Mouse (Mus musculus): ENCODE results near the gene Nlrc3. TPM values are rescaled to one million over a fixed set of nuclear protein-coding genes. Genes with fewer than 3 reads are reported as not detected.

Gene Nlrc3
- total and polyA plus RNA-seq, 2 experiments from 2014 or later, result 0.63 to 1.3 TPM

- Histone ChIP-seq H3K4me2 (ENCODE audit: low read depth, low read length) (no peak overlapping the region), H3K27ac (no peak overlapping the region), H3K27me3 (ENCODE audit: insufficient read depth, low read length) (no peaks in the 10 kb centered on the region), H3K4me3 (ENCODE audit: low read length) (no peak overlapping the region), H3K9ac (replicated peaks; ENCODE audit: low read length) (no peak overlapping the region), H3K4me1 (ENCODE audit: insufficient read depth, low read length) (no peaks in the 10 kb centered on the region), H3K36me3 (ENCODE audit: insufficient read depth, low read length) (peaks cover 47% of the 10 kb centered on the region), H3K9me3 (ENCODE audit: low read length) (no peaks in the 10 kb centered on the region)
- WGBS, result 94% methylated on average over 6 of the region's 6 CpGs
- no peak for DNase-seq (ENCODE audit: low spot score)
- TF ChIP-seq CTCF (IDR thresholded peaks at IDR 0.05; ENCODE audit: low read depth), result no peak
- no peak for ATAC-seq
These were observed 42.9 kb downstream of the Nlrc3 start for GRCm38 (mm10) chr16:3933536-3933935.

- ATAC-seq (no peak), DNase-seq (ENCODE audit: low spot score) (no peak)
- Histone ChIP-seq H3K27ac (no peak overlapping the region), H3K36me3 (ENCODE audit: insufficient read depth, low read length) (peaks cover 28% of the 10 kb centered on the region), H3K4me1 (ENCODE audit: insufficient read depth, low read length) (no peaks in the 10 kb centered on the region), H3K9ac (replicated peaks; ENCODE audit: low read length) (no peak overlapping the region), H3K4me2 (ENCODE audit: low read depth, low read length) (no peak overlapping the region), H3K9me3 (ENCODE audit: low read length) (no peaks in the 10 kb centered on the region), H3K27me3 (ENCODE audit: insufficient read depth, low read length) (no peaks in the 10 kb centered on the region), H3K4me3 (ENCODE audit: low read length) (no peak overlapping the region)
- no peak for TF ChIP-seq CTCF (IDR thresholded peaks at IDR 0.05; ENCODE audit: low read depth)
- 68% methylated on average over 7 of the region's 7 CpGs for WGBS
These were observed 47.3 kb downstream of the Nlrc3 start for GRCm38 (mm10) chr16:3929151-3929550.

- no peak for TF ChIP-seq CTCF (IDR thresholded peaks at IDR 0.05; ENCODE audit: low read depth)
- WGBS, result 75% methylated on average over 1 of the region's 1 CpGs
- H3K4me3 ChIP-seq (ENCODE audit: low read length), result no peak overlapping the region
These were observed 47.9 kb downstream of the Nlrc3 start for GRCm38 (mm10) chr16:3928582-3928981.

GRCm38 (mm10) chr16:3923966-3924365 is 52.5 kb downstream of the Nlrc3 start:
- no peak overlapping the region for H3K4me2 ChIP-seq (ENCODE audit: low read depth, low read length)
- ATAC-seq (no peak), DNase-seq (ENCODE audit: low spot score) (no peak)
- 90% methylated on average over 4 of the region's 4 CpGs for whole genome bisulfite sequencing
- TF ChIP-seq CTCF (IDR thresholded peaks at IDR 0.05; ENCODE audit: low read depth), result no peak
- H3K4me1 ChIP-seq (ENCODE audit: insufficient read depth, low read length), result no peaks in the 10 kb centered on the region
- no peaks in the 10 kb centered on the region for H3K9me3 ChIP-seq (ENCODE audit: low read length)
- H3K36me3 ChIP-seq (ENCODE audit: insufficient read depth, low read length), result peaks cover 30% of the 10 kb centered on the region
- no peaks in the 10 kb centered on the region for H3K27me3 ChIP-seq (ENCODE audit: insufficient read depth, low read length)
- H3K4me3 ChIP-seq (ENCODE audit: low read length), result no peak overlapping the region
- no peak overlapping the region for H3K27ac ChIP-seq
- no peak overlapping the region for H3K9ac ChIP-seq (replicated peaks; ENCODE audit: low read length)

More at GRCm38 (mm10) chr16:3928582-3928981, 47.9 kb downstream of the Nlrc3 start:
- DNase-seq (ENCODE audit: low spot score), result no peak
- no peaks in the 10 kb centered on the region for H3K9me3 ChIP-seq (ENCODE audit: low read length)
- no peak for ATAC-seq
- H3K27me3 ChIP-seq (ENCODE audit: insufficient read depth, low read length), result no peaks in the 10 kb centered on the region
- H3K9ac ChIP-seq (replicated peaks; ENCODE audit: low read length), result no peak overlapping the region
- H3K4me1 ChIP-seq (ENCODE audit: insufficient read depth, low read length), result no peaks in the 10 kb centered on the region
- no peak overlapping the region for H3K27ac ChIP-seq
- H3K4me2 ChIP-seq (ENCODE audit: low read depth, low read length), result no peak overlapping the region
- H3K36me3 ChIP-seq (ENCODE audit: insufficient read depth, low read length), result peaks cover 22% of the 10 kb centered on the region

- no peak for ATAC-seq
- no peak for DNase-seq (ENCODE audit: low spot score)
- Histone ChIP-seq H3K4me1 (ENCODE audit: insufficient read depth, low read length) (no peaks in the 10 kb centered on the region), H3K4me3 (ENCODE audit: low read length) (no peak overlapping the region), H3K9ac (replicated peaks; ENCODE audit: low read length) (no peak overlapping the region), H3K27ac (no peak overlapping the region), H3K4me2 (ENCODE audit: low read depth, low read length) (no peak overlapping the region), H3K36me3 (ENCODE audit: insufficient read depth, low read length) (peaks cover 30% of the 10 kb centered on the region), H3K27me3 (ENCODE audit: insufficient read depth, low read length) (no peaks in the 10 kb centered on the region), H3K9me3 (ENCODE audit: low read length) (no peaks in the 10 kb centered on the region)
- WGBS, result 94% methylated on average over 3 of the region's 3 CpGs
- TF ChIP-seq CTCF (IDR thresholded peaks at IDR 0.05; ENCODE audit: low read depth), result no peak
These were observed 52.9 kb downstream of the Nlrc3 start for GRCm38 (mm10) chr16:3923515-3923914.

- Histone ChIP-seq H3K4me2 (ENCODE audit: low read depth, low read length) (no peak overlapping the region), H3K27ac (no peak overlapping the region), H3K36me3 (ENCODE audit: insufficient read depth, low read length) (peaks cover 34% of the 10 kb centered on the region), H3K9me3 (ENCODE audit: low read length) (no peaks in the 10 kb centered on the region), H3K4me3 (ENCODE audit: low read length) (no peak overlapping the region), H3K9ac (replicated peaks; ENCODE audit: low read length) (no peak overlapping the region), H3K27me3 (ENCODE audit: insufficient read depth, low read length) (no peaks in the 10 kb centered on the region), H3K4me1 (ENCODE audit: insufficient read depth, low read length) (no peaks in the 10 kb centered on the region)
- no peak for TF ChIP-seq CTCF (IDR thresholded peaks at IDR 0.05; ENCODE audit: low read depth)
- no peak for DNase-seq (ENCODE audit: low spot score)
- WGBS, result 91% methylated on average over 2 of the region's 2 CpGs
- no peak for ATAC-seq
These were observed 55.7 kb downstream of the Nlrc3 start for GRCm38 (mm10) chr16:3920756-3921155.

- ATAC-seq (peak; percentile 38), DNase-seq (ENCODE audit: low spot score) (no peak)
- Histone ChIP-seq H3K4me2 (ENCODE audit: low read depth, low read length) (peak overlapping the region; percentile 74), H3K4me1 (ENCODE audit: insufficient read depth, low read length) (peaks cover 5% of the 10 kb centered on the region), H3K9ac (replicated peaks; ENCODE audit: low read length) (peak overlapping the region; percentile 67), H3K4me3 (ENCODE audit: low read length) (peak overlapping the region; percentile 66), H3K9me3 (ENCODE audit: low read length) (no peaks in the 10 kb centered on the region), H3K36me3 (ENCODE audit: insufficient read depth, low read length) (peaks cover 24% of the 10 kb centered on the region), H3K27ac (peak overlapping the region; percentile 82), H3K27me3 (ENCODE audit: insufficient read depth, low read length) (no peaks in the 10 kb centered on the region)
- 5% methylated on average over 20 of the region's 20 CpGs for WGBS
- TF ChIP-seq CTCF (IDR thresholded peaks at IDR 0.05; ENCODE audit: low read depth), result no peak
These were observed 67.3 kb downstream of the Nlrc3 start for GRCm38 (mm10) chr16:3909118-3909517.

Measured in hindbrain, postnatal 0 days (tissue).